Mouse (Mus musculus) MEL (cell line): ENCODE data around the gene Rora.

Source experiments
- CTCF ChIP-seq, 3 experiments: IDR thresholded peaks in 2 of 3; conservative IDR thresholded peaks in 1 of 3; 2 replicates each; pipeline ENCODE4 v1.5.1; 2011 to 2012; ENCODE audit warnings: low read length in 3 of 3, low read depth in 2 of 3, mild to moderate bottlenecking in 2 of 3, improper control_type of control experiment in 1 of 3, inconsistent platforms in 1 of 3, mixed read lengths in 1 of 3, moderate library complexity in 1 of 3; ENCODE audit not compliant: control insufficient read depth in 1 of 3, insufficient read depth in 1 of 3, poor library complexity in 1 of 3, severe bottlenecking in 1 of 3
- ETS1 ChIP-seq: IDR thresholded peaks from 2 replicates; pipeline ENCODE4 v1.6.1; 2012; ENCODE audit warnings: low read depth, mild to moderate bottlenecking, inconsistent platforms, low read length, improper control_type of control experiment, moderate library complexity
- GABPA ChIP-seq: IDR thresholded peaks from 2 replicates; pipeline ENCODE4 v1.6.1; 2012; ENCODE audit warnings: low read depth, mild to moderate bottlenecking, inconsistent platforms, low read length, improper control_type of control experiment, moderate library complexity
- GATA1 ChIP-seq: IDR thresholded peaks from 2 replicates; pipeline ENCODE4 v1.6.1; 2011; ENCODE audit warnings: low read depth, low read length, improper control_type of control experiment
- MAX ChIP-seq: IDR thresholded peaks from 2 replicates; pipeline ENCODE4 v1.6.1; 2011; ENCODE audit warnings: low read length, improper control_type of control experiment
- MYB ChIP-seq: IDR thresholded peaks from 2 replicates; pipeline ENCODE4 v1.6.1; 2011; ENCODE audit warnings: mild to moderate bottlenecking, low read depth, low read length, improper control_type of control experiment
- POLR2A ChIP-seq, 2 experiments: IDR thresholded peaks; 2 replicates each; pipeline ENCODE4 v1.6.1; 2011 to 2012; ENCODE audit warnings: low read length in 2 of 2, mild to moderate bottlenecking in 2 of 2, control low read depth in 1 of 2, improper control_type of control experiment in 1 of 2, low read depth in 1 of 2, moderate library complexity in 1 of 2; ENCODE audit not compliant: control insufficient read depth in 1 of 2, insufficient read depth in 1 of 2, poor library complexity in 1 of 2
- TAL1 ChIP-seq: IDR thresholded peaks from 2 replicates; pipeline ENCODE4 v1.6.1; 2012; ENCODE audit warnings: mild to moderate bottlenecking, inconsistent platforms, low read length, moderate library complexity, mixed read lengths
- TCF12 ChIP-seq: IDR thresholded peaks from 2 replicates; pipeline ENCODE4 v1.6.1; 2014; ENCODE audit warnings: low read depth, mild to moderate bottlenecking, inconsistent platforms, low read length, improper control_type of control experiment, moderate library complexity
- USF1 ChIP-seq: IDR thresholded peaks from 2 replicates; pipeline ENCODE4 v1.6.1; 2014; ENCODE audit warnings: low read depth, mild to moderate bottlenecking, inconsistent platforms, low read length, improper control_type of control experiment, moderate library complexity

- TF ChIP-seq CTCF (IDR thresholded peaks at IDR 0.05 in 2 of 3, conservative IDR thresholded peaks at IDR 0.05 in 1 of 3; ENCODE audit: control insufficient read depth in 1 of 3, insufficient read depth in 1 of 3, low read depth in 2 of 3, low read length in 3 of 3, poor library complexity in 1 of 3, severe bottlenecking in 1 of 3) (no peak), POLR2A (IDR thresholded peaks at IDR 0.05; ENCODE audit: control insufficient read depth in 1 of 2, insufficient read depth in 1 of 2, low read depth in 1 of 2, low read length in 2 of 2, poor library complexity in 1 of 2) (no peak), GATA1 (no peak), TAL1 (no peak), MAX (no peak), MYB (no peak), GABPA (no peak), TCF12 (no peak), ETS1 (no peak), USF1 (no peak)
Measured at GRCm38 (mm10) chr9:69384475-69384874, 730.9 kb downstream of the Rora start.
